Mouse (Mus musculus) adrenal gland, postnatal 14 days (tissue): Measurements from ENCODE around the gene Jmjd8. TPM values are rescaled to one million over a fixed set of nuclear protein-coding genes. Genes with fewer than 3 reads are reported as not detected.

Experiments used
- DNase-seq: peaks from one replicate; pipeline ENCODE4 v3.0.0; 2021; ENCODE audit warnings: mixed read lengths
- total RNA-seq: library from RNA; stranded (reverse); gene quantifications from 2 replicates; pipeline ENCODE4 v1.2.3, GENCODE M21; 2021

The Jmjd8 gene
- total RNA-seq, 1 experiment from 2014 or later = 71.0 TPM

GRCm38 (mm10) chr17:25861704-25862612 is 33.3 kb downstream of the Jmjd8 start:
- DNase-seq = no peak

DNA sequence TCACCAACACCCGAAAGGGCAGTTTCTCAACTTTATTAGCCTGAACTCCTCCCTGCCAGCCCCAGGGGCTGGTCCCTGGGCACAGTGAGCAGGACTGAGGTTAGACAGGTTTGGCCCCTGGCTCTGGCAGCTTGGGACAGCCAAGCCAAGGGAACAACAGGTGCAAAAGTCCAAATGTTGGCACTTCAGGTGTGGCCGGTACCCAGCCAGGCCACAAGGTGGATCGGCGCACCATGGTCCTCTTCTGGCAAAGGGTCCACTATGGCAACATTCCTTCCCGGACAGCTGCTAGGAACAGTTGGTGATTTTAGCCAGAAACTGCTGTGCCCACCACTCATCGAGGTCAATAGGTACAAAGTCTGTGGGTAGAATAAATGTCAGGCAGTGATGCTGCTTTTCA is 35.0 kb downstream of the Jmjd8 start:
- DNase-seq = no peak

DNA sequence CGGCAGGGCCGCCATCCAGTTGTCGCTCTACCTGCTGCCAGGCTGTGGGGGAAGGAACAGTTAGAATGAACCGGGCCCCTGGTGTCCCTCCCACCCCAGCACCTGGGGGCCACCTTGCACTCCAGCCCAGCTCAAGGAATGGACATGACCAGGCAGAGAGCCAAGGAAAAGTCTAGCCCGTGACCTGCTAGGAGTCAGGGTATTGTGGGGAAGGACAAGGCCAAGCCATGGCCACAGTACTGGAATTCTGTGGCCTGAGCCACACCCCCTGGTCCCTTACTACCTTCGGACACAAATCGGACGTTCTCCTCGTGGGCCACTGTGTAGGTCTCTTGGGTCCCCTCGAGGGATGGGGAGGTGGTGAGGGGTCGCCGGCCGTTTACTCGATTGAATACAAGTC is 35.6 kb downstream of the Jmjd8 start:
- peak; percentile 52 for DNase-seq

- DNase-seq = no peak
Measured at GRCm38 (mm10) chr17:25865288-25865687, 36.6 kb downstream of the Jmjd8 start.

DNA sequence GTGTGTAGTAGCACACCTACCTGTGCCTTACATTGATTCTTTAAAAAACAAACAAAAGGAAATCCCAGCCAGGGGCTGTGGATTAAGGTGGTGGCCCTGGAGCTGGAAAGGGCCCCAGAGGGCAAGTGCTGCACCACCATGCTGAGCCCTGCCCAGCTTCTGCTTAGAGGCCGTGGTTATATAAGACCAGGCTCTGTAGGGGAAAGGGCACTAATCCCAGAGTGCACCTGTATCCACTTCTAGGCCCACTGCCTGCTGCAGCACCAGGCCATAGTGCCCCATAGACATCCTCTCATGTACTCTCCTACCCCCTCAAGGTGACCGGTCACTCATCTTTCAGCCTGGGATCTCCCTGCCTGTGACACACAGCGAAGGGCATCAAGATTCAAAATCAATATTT is 37.5 kb downstream of the Jmjd8 start:
- DNase-seq = peak; percentile 44

DNA sequence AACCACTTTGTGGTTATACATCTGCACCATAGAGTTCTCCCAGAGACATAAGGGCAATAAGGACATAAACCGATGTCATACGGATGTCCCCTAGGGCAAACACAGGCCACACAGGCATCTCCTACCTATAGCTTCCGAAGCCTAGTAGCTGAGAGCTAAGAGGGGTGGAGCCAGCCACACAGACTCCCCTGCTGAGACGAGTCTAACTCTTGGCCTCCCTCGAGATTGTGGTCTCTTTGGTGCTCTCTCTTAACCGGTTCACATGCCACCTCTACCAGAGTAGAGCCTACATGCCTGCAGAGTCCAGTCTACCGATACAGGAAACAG is 38.8 kb downstream of the Jmjd8 start:
- DNase-seq = no peak

DNA sequence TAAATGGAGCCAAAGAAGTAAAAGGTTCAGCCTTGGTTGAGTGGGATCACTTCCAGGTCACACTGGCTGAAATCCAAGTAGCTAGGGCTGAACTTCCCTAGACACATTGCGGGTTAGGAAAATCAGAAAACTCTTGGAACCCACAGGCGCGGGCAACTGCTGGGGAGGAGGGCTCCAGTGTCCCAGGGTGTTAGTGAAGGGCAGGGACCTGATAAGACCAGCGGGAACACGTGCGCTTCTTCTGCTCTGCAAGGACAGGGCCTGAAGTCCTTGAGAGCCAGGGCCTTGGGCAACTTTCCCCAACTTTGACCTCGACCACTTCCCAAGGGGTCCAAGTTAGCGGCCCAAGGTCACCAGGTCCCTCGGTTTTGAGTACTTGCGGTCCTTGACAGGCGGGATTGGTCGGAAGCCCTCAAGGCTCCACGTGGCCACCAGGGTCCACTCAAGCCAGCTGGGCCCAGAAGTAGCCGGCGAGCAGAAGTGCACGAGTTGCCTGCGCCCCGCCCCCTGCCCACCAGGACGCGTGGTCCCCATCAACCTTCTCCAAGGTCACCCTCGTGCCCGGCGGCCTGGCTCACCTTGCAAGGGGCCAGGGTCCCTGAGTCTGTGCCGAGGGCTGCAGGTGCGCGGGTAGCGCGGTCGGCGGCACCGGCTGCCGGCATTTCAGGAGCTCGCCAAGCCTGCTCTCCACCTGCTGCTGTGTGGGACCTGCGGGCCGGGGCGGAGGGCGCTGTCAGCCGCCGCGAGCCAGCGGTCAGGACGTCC is 39.4 kb downstream of the Jmjd8 start:
- DNase-seq = peak; percentile 90

GRCm38 (mm10) chr17:25868601-25869191 is 40.0 kb downstream of the Jmjd8 start, which contains the start of gene Mcrip2:
Gene Mcrip2 (minus strand): TSS chr17:25868764.
- DNase-seq = peak; percentile 93

DNA sequence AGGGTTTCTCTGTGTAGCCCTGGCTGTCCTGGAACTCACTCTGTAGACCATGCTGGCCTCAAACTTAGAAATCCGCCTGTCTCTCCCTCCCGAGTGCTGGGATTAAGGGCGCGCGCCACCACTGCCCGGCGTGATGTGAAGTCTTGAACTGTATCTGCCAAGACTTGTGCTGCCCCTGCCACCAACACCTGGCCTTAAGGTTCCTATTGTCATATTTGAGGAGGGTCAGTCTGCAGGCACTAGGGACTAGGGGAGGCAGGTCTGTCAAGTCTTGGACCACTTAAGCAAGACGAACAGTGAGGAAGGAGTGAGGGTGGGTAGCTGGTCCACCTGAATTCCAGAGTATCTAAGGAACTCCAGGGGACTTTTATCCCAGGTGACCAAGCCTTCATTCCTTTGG is 40.8 kb downstream of the Jmjd8 start:
- no peak for DNase-seq

- no peak for DNase-seq
Measured at GRCm38 (mm10) chr17:25869954-25870353, 41.3 kb downstream of the Jmjd8 start.

DNA sequence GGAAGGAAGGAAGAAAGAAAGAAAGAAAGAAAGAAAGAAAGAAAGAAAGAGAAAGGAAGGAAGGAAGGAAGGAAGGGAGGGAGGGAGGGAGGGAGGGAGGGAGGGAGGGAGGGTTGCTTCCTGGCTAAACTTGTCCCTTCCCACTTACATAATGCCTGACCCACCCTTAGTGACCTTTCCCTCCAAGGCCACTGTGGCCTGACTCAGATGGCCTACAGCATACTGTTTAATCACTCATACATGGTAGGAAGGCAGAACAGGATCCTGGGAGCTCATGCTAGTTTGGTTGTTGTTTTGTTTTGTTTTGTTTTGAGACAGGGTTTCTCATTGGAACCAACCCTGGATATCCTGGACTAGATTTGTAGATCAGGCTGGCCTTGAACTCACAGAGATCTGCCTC is 42.9 kb downstream of the Jmjd8 start:
- peak; percentile 75 for DNase-seq

- no peak for DNase-seq
Measured at GRCm38 (mm10) chr17:25872676-25873075, 44.0 kb downstream of the Jmjd8 start.

GRCm38 (mm10) chr17:25873405-25874147 is 44.9 kb downstream of the Jmjd8 start:
- no peak for DNase-seq

GRCm38 (mm10) chr17:25874148-25874720 is 45.6 kb downstream of the Jmjd8 start:
- DNase-seq = peak; percentile 53

DNA sequence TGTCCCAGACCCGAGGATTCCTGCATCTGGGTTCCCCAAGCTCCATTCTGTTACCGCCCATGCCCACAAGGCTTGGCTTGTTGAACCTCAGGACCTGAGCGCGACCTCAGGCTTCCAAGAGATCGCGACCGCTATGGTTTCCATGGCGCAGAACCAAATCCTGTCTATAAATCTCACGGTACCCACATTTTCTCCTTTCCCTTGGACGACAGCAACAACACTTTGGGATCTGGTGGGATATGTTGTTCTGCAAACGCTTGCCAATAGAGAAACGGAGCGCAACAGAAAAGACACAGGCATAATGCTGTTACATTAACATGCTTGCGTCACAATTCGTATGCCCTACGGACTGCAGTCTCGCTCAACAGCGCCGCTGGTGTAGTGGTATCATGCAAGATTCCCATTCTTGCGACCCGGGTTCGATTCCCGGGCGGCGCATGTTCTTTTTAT is 46.1 kb downstream of the Jmjd8 start, which contains the start of gene Mettl26:
Gene Mettl26, plus strand, starts transcription at position 354 of the 450 bp plus-strand sequence.
- peak; percentile 91 for DNase-seq

- DNase-seq = peak; percentile 95
Measured at GRCm38 (mm10) chr17:25875171-25876136, 46.8 kb downstream of the Jmjd8 start.

DNA sequence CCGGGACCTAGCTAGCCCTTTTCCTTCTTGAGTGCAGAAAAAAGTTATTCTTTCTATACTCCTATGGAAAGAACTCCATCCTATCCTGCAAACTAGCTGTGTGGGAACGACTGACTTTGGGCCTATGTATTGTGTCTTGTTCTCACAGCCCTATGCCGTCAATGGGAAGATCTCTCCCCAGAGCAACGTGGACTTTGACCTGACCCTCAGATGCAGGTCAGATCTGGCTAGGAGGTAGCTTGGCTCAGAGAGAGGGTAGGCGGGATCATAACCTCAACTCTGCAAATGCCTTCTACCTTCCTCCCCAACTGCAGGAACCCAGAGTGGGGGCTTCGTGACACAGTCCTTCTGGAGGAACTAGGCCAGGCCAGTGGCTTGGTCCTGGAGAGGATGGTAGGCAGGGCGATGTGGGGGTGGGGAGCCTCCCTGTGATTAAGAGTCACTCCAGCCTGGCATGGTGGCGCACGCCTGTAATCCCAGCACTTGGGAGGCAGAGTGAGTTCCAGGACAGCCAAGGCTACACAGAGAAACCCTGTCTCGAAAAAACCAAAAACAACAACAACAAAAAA is 47.8 kb downstream of the Jmjd8 start:
- peak; percentile 36 for DNase-seq

GRCm38 (mm10) chr17:25877025-25877424 is 48.4 kb downstream of the Jmjd8 start:
- DNase-seq = no peak

- no peak for DNase-seq
Measured at GRCm38 (mm10) chr17:25877741-25878610, 49.3 kb downstream of the Jmjd8 start.
